Mouse (Mus musculus) olfactory bulb, adult 2 months (tissue): Measurements from ENCODE around the gene Daam1.

ENCODE experiments used
- CTCF ChIP-seq: fragments of 200-500 bp; IDR thresholded peaks from 2 replicates; pipeline ENCODE4 v1.5.1; 2012; ENCODE audit warnings: low read depth, mild to moderate bottlenecking, low read length, moderate library complexity; ENCODE audit not compliant: insufficient read depth
- POLR2A ChIP-seq: fragments of 200-500 bp; IDR thresholded peaks from 2 replicates; pipeline ENCODE4 v1.6.1; 2012; ENCODE audit warnings: mild to moderate bottlenecking, low read depth, low read length, moderate library complexity; ENCODE audit not compliant: insufficient read depth

DNA sequence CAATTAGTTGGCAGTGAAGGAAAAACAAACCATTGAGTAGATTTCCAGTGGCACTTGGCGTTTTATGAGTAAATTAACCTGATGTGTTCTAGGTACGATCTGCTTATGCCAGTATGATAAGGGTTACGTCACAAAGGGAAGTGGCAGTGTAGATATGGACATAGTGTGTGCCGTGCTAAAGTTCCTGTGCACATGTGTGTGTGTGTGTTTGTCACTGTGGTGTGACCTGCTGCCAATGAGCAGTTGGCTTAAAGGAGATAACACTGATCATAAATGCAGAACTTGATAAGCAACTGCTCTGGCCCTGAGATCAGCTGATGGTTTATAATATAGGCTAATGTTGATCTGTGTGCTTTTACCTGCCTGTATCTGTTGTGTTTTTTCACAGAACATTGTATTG is 73.4 kb downstream of the Daam1 start:
- TF ChIP-seq CTCF (no peak), POLR2A (no peak)
